Mouse (Mus musculus) hindbrain, embryonic 14.5 days (tissue): ENCODE measurements around the gene Mtg1. TPM values are rescaled to one million over a fixed set of nuclear protein-coding genes. Genes with fewer than 3 reads are reported as not detected.

Source experiments
- ATAC-seq: fragments of 200-750 bp; cut with Nextera tagmentation; 2 replicates; pipeline ENCODE4 v1.8.0; 2017; ENCODE audit warnings: moderate number of reproducible peaks, mild to moderate bottlenecking, moderate TSS enrichment, moderate library complexity; ENCODE audit not compliant: low FRiP score
- DNase-seq: peaks from one replicate; pipeline ENCODE4 v3.0.0-alpha.2; 2015; ENCODE audit warnings: low spot score
- H3K27ac ChIP-seq: fragments of 300-500 bp; sonication (generic); 2 replicates; pipeline ENCODE4 v1.5.1; 2014; ENCODE audit warnings: mild to moderate bottlenecking, moderate library complexity
- H3K27me3 ChIP-seq: fragments of 300-500 bp; sonication (generic); 2 replicates; pipeline ENCODE4 v1.6.1; 2014; ENCODE audit warnings: mild to moderate bottlenecking, low read length, mixed read lengths; ENCODE audit not compliant: control insufficient read depth, insufficient read depth
- H3K36me3 ChIP-seq: fragments of 300-500 bp; sonication (generic); replicated peaks from 2 replicates; pipeline ENCODE4 v1.6.1; 2014; ENCODE audit not compliant: control insufficient read depth, insufficient read depth
- H3K4me1 ChIP-seq: fragments of 300-500 bp; sonication (generic); replicated peaks from 2 replicates; pipeline ENCODE4 v1.6.1; 2014; ENCODE audit warnings: antibody characterized with exemption, low read length, mixed read lengths; ENCODE audit not compliant: control insufficient read depth, insufficient read depth
- H3K4me2 ChIP-seq: fragments of 300-500 bp; sonication (generic); replicated peaks from 2 replicates; pipeline ENCODE4 v1.6.1; 2014; ENCODE audit warnings: mild to moderate bottlenecking, moderate library complexity
- H3K4me3 ChIP-seq: fragments of 300-500 bp; sonication (generic); replicated peaks from 2 replicates; pipeline ENCODE4 v1.5.1; 2014; ENCODE audit warnings: mild to moderate bottlenecking, low read length
- H3K9ac ChIP-seq: fragments of 300-500 bp; sonication (generic); 2 replicates; pipeline ENCODE4 v1.6.1; 2014
- H3K9me3 ChIP-seq: fragments of 300-500 bp; sonication (generic); 2 replicates; pipeline ENCODE4 v1.6.1; 2016; ENCODE audit warnings: low read length; ENCODE audit not compliant: control insufficient read depth
- WGBS: fragments of 180-500 bp; shearing (Covaris S2); extraction: QIAGEN DNeasy Blood & Tissue Kit; methylation state at CpG from one replicate; pipeline ENCODE4 v1.1.7; 2014; 5-methylcytosine and 5-hydroxymethylcytosine counted together
- polyA plus RNA-seq: library from polyadenylated mRNA; unstranded; fragments of >200 nt; fragmentation: Nextera tagmentation; extraction: Ambion mirVana; gene quantifications from 2 replicates; pipeline ENCODE4 v1.2.1, GENCODE M21; 2014

Mtg1 gene
- polyA plus RNA-seq, 1 experiment from 2014 or later: 30.6 TPM

DNA sequence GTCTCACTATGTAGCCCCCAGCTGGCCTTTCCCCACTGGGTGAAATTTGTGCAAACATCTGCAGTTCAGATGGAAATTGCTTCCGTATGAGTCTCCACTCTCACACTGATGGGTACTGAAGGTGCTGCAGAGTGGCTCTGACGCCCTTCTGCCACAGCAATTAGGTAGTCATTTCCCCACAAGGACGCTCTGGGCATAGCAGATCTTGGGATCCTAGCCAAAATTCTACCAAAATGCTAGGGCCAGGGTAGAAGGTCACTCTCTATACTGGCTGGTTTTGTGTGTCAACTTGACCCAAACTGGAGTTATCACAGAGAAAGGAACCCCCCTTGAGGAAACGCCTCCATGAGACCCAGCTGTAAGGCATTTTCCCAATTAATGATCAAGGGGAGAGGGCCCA, 33.4 kb upstream of the Mtg1 start:
- H3K4me3 ChIP-seq: no peak overlapping the region
- no peaks in the 10 kb centered on the region for H3K9me3 ChIP-seq
- H3K9ac ChIP-seq: no peak overlapping the region
- DNase-seq (no peak), ATAC-seq (no peak)
- H3K27me3 ChIP-seq: no peaks in the 10 kb centered on the region
- peaks cover 41% of the 10 kb centered on the region for H3K36me3 ChIP-seq
- H3K27ac ChIP-seq: no peak overlapping the region
- no peak overlapping the region for H3K4me2 ChIP-seq
- 78% methylated on average over 4 of the region's 4 CpGs for WGBS
- H3K4me1 ChIP-seq: 0 out of 2 replicates have a peak, but pooled peaks cover 10% of the 10 kb centered on the region

DNA sequence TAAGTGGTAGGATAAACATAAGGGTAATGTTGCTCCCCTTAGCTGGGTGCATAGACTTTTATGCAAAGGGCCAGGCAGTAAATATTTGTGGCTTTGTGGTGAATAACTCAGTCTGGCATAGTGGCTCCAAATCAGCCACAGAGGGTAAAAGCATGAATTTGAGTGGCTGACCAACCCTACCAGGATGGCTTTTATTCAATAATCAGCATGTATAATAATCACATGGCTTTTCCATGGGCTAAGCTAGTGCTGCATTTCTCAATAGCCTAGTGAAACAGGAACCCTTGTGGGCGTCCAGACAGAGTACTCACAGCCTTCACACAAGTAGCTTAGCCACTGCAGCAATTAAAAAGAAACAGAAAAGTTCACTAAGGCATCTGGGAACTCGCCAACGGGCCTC, 25.4 kb upstream of the Mtg1 start:
- ATAC-seq (no peak), DNase-seq (no peak)
- Histone ChIP-seq H3K4me1 (peaks cover 7% of the 10 kb centered on the region; the same call in 1 of the 2 replicates), H3K4me2 (no peak overlapping the region), H3K27ac (no peak overlapping the region), H3K9me3 (no peaks in the 10 kb centered on the region), H3K36me3 (peaks cover 60% of the 10 kb centered on the region), H3K9ac (no peak overlapping the region), H3K27me3 (no peaks in the 10 kb centered on the region), H3K4me3 (no peak overlapping the region)
- 65% methylated on average over 3 of the region's 3 CpGs for WGBS

DNA sequence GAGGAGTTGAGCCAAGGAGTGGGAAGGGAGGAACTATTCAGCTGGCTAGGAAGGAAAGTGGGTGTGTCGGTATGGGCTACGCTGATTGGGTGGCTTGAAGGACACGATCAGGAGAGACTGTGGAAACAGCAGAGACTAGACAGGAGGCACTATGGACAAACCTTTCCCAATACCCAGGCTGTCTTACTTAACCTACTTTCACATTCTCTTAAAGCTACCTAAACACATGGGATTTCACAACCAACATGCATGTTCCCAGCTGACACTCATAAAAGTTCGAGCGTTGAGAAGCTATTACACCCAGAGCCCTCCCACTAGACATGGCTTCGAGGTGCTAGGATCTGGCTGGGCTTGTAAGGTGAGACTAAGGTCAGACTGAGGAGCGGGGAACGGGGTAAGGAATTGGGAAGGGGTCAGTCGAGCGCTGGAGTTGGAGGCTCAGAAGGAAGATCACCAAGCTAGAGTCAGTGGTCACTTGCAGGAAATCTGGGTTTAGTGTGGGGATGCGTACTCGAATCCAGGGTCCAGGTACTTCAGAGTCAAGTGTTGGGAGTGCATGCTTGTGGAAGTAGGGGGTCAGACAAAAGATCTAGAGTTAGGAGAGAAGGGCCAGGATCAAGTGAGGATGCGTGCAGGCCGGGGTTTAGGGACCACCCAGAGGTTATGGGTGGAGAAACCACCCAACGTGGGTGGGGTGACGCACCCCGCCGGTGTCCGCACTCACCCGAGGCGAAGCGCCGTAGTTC, 21.6 kb upstream of the Mtg1 start, which contains the start of gene Paox:
Gene Paox, plus strand, starts transcription at position 217 of the 746 bp plus-strand sequence.
- Histone ChIP-seq H3K9ac (peak within 1 kb of the TSS; percentile 83), H3K4me1 (peaks cover 10% of the 10 kb centered on the region; the same call in 1 of the 2 replicates), H3K36me3 (peaks cover 22% of the 10 kb centered on the region), H3K4me3 (peak within 1 kb of the TSS; percentile 78), H3K27ac (peak within 1 kb of the TSS; percentile 87), H3K27me3 (no peaks in the 10 kb centered on the region), H3K4me2 (peak within 1 kb of the TSS; percentile 87), H3K9me3 (no peaks in the 10 kb centered on the region)
- peak; percentile 68; the same call in 1 of the 2 replicates for ATAC-seq
- DNase-seq: peak; percentile 48
- 3% methylated on average over 23 of the region's 23 CpGs for WGBS

DNA sequence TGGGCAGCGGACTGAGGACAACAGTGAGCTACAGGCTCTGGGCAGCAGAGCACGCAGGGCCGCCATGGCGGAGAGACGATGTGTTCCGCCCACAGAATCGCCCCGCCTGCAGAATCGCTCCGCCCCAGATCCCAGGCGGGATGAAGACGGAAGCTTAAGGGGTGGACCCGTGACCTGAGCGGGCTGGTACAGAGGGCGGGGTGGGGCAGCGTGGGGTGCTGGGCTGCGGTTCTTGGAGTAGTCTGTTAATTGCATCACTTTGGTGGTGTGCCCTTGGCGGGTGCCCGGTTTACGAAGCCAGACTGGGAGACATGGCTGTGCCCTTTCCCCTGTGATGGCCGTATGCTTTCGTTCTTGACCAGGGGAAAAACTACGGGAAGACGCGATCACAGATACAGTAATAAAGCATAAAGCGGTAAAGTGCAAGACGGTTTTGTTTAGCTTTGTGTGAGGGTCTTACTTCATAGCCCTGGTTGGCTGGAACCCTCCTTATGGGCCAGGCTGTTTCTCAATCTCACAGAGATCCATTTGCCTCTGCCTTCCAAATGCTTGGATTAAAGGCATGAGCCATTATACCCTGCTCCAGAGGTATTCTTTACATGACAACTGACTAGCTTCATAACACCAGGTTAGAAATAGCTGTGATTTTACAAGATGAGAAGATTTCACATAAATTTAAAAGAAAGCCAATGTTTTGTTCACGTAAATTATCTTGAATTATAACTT, 20.9 kb upstream of the Mtg1 start, which contains the start of gene Echs1:
Gene Echs1, minus strand, starts transcription at position 148 of the 726 bp plus-strand sequence.
- Histone ChIP-seq H3K9me3 (no peaks in the 10 kb centered on the region), H3K9ac (peak within 1 kb of the TSS; percentile 83), H3K27ac (peak within 1 kb of the TSS; percentile 87), H3K4me3 (peak within 1 kb of the TSS; percentile 78), H3K4me1 (peaks cover 10% of the 10 kb centered on the region; the same call in 1 of the 2 replicates), H3K27me3 (no peaks in the 10 kb centered on the region), H3K4me2 (peak within 1 kb of the TSS; percentile 87), H3K36me3 (peaks cover 15% of the 10 kb centered on the region)
- ATAC-seq: peak; percentile 93
- DNase-seq: peak; percentile 81
- 4% methylated on average over 28 of the region's 28 CpGs for WGBS

DNA sequence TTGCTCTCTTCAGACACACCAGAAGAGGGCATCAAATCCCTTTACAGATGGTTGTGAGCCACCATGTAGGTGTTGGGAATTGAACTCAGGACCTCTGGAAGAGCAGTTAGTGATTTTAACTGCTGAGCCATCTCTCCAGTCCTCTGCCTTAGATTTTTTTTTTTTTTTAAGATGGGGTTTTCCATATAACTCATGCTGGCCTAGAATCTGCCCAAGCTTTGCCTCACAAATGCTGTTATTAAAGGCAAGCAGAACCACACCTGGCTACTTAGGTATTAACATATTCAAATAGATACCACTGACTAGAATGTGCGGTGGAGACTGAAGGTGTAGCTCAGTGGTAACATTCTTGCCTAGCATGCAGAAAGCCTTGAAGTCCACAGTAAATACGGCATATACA, 16.9 kb upstream of the Mtg1 start:
- Histone ChIP-seq H3K27me3 (no peaks in the 10 kb centered on the region), H3K4me3 (no peak overlapping the region), H3K4me2 (no peak overlapping the region), H3K36me3 (no peaks in the 10 kb centered on the region), H3K27ac (no peak overlapping the region), H3K9ac (no peak overlapping the region), H3K9me3 (no peaks in the 10 kb centered on the region), H3K4me1 (peaks cover 12% of the 10 kb centered on the region; the same call in 1 of the 2 replicates)
- WGBS: 81% methylated on average over 2 of the region's 2 CpGs
- no peak for ATAC-seq
- DNase-seq: no peak

DNA sequence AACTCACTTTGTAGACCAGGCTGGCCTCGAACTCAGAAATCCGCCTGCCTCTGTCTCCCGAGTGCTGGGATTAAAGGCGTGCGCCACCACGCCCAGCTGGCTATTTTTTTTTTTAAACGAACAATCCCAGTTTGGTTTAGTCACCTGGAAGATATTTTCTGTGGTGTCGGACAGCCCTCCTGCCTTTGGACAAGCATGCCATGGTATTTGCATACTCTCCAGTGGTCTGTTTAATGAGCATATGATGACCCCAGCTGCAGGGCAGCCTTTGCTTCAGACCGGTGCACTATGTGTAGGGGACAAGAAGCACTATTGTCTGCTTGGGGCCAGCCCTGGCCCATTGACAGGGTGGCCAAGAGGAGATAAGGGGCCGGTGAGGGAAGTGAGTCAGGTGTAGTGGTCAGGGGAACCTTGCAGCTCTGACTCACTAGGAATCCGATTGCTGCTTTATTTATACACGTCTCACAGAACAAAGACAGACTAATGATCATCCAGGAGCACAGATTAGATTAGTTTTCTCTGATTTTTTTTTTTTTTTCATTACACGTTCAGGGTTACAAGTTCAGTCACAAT, 15.9 kb upstream of the Mtg1 start:
- no peak overlapping the region for H3K9ac ChIP-seq
- H3K4me1 ChIP-seq: peaks cover 16% of the 10 kb centered on the region
- no peaks in the 10 kb centered on the region for H3K9me3 ChIP-seq
- no peak overlapping the region for H3K4me2 ChIP-seq
- ATAC-seq (no peak), DNase-seq (no peak)
- no peak overlapping the region for H3K4me3 ChIP-seq
- no peak overlapping the region for H3K27ac ChIP-seq
- no peaks in the 10 kb centered on the region for H3K27me3 ChIP-seq
- no peaks in the 10 kb centered on the region for H3K36me3 ChIP-seq
- WGBS: 67% methylated on average over 13 of the region's 13 CpGs

DNA sequence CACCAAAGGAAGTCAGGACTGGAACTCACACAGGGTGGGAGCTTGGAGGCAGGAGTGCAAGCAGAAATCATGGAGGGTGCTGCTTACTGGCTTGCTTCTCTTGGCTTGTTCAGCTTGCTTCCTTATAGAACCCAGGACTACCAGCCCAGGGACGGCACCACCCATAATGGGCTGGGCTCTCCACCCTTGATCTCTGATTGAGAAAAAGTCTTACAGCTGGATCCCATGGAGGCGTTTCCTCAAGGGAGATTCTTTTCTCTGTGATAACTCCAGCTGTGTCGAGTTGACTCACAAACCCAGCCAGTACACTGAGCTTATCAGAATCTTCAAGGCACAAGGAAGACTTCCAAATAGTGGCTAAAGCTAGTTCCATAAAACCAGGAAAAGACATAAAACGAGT, 14.6 kb upstream of the Mtg1 start:
- Histone ChIP-seq H3K9ac (no peak overlapping the region), H3K9me3 (no peaks in the 10 kb centered on the region), H3K4me2 (no peak overlapping the region), H3K27me3 (no peaks in the 10 kb centered on the region), H3K4me1 (peaks cover 9% of the 10 kb centered on the region; the same call in 1 of the 2 replicates), H3K36me3 (no peaks in the 10 kb centered on the region), H3K27ac (no peak overlapping the region), H3K4me3 (no peak overlapping the region)
- DNase-seq (no peak), ATAC-seq (no peak)
- 43% methylated on average over 4 of the region's 4 CpGs for WGBS

DNA sequence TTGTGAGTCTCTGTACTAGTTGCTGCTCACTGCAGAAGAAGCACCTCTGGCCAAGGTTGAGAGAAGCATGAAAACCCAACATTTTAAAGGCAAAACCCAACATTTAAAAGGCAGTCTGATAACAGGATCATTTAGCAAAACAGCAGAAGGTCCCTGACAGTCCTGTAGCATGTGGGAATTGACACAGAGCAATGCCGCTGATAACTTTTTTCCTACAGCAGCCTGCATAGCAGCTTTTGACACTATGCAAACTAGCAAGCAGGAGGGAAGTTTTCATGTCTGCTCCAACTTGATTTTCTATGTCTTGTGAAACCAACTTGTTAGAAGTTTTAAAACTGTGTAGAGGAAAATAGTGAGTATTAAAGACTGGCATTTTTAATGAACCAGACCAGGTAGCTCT, 13.0 kb upstream of the Mtg1 start:
- Histone ChIP-seq H3K36me3 (no peaks in the 10 kb centered on the region), H3K4me1 (peaks cover 9% of the 10 kb centered on the region; the same call in 1 of the 2 replicates), H3K9ac (no peak overlapping the region), H3K4me3 (no peak overlapping the region), H3K9me3 (no peaks in the 10 kb centered on the region), H3K4me2 (no peak overlapping the region), H3K27me3 (no peaks in the 10 kb centered on the region), H3K27ac (no peak overlapping the region)
- WGBS: 95% methylated on average over 1 of the region's 1 CpGs
- no peak for ATAC-seq
- DNase-seq: no peak
